Mouse (Mus musculus) urinary bladder, postnatal 36 days (tissue): Measurements from ENCODE around the gene Igf1r.
"Not testable (repeated sequence)": the region's sequence is repeated elsewhere in the genome, so short reads cannot be mapped to it uniquely, and the experiment has no call there.

Source experiments
- DNase-seq, 2 experiments: peaks; one replicate each; pipeline ENCODE4 v3.0.0; 2022; ENCODE audit warnings: low spot score in 2 of 2, mixed read lengths in 1 of 2

The Igf1r gene

GRCm38 (mm10) chr7:68265391-68265790 lies 312.8 kb downstream of the Igf1r start:
- no peak for DNase-seq

- DNase-seq, result no peak
Observed at GRCm38 (mm10) chr7:68266691-68267090, 314.1 kb downstream of the Igf1r start.

- no peak for DNase-seq
Observed at GRCm38 (mm10) chr7:68270551-68270950, 317.9 kb downstream of the Igf1r start.

- DNase-seq, result no peak
Observed at GRCm38 (mm10) chr7:68271816-68272215, 319.2 kb downstream of the Igf1r start.

GRCm38 (mm10) chr7:68272607-68273006 lies 320.0 kb downstream of the Igf1r start:
- no peak for DNase-seq

- DNase-seq, result no peak
Observed at GRCm38 (mm10) chr7:68273515-68273914, 320.9 kb downstream of the Igf1r start, which contains the start of gene Fam169b. TSS of gene Fam169b (plus strand) at chr7:68273839.

- no peak for DNase-seq
Observed at GRCm38 (mm10) chr7:68274218-68274617, 321.6 kb downstream of the Igf1r start.

- DNase-seq, result no peak
Observed at GRCm38 (mm10) chr7:68274951-68275350, 322.3 kb downstream of the Igf1r start.

GRCm38 (mm10) chr7:68275445-68275837 lies 322.8 kb downstream of the Igf1r start:
- not testable (repeated sequence) for DNase-seq

- no peak for DNase-seq
Observed at GRCm38 (mm10) chr7:68275838-68276731, 323.5 kb downstream of the Igf1r start.

- DNase-seq, result no peak
Observed at GRCm38 (mm10) chr7:68277054-68277896, 324.6 kb downstream of the Igf1r start.

GRCm38 (mm10) chr7:68277897-68278270 lies 325.3 kb downstream of the Igf1r start:
- DNase-seq, result no peak

- no peak for DNase-seq
Observed at GRCm38 (mm10) chr7:68278385-68278784, 325.8 kb downstream of the Igf1r start.

GRCm38 (mm10) chr7:68278908-68279307 lies 326.3 kb downstream of the Igf1r start:
- no peak for DNase-seq

- DNase-seq, result no peak
Observed at GRCm38 (mm10) chr7:68279481-68279880, 326.9 kb downstream of the Igf1r start.

- no peak for DNase-seq
Observed at GRCm38 (mm10) chr7:68280352-68280869, 327.8 kb downstream of the Igf1r start.

- no peak for DNase-seq
Observed at GRCm38 (mm10) chr7:68281341-68281740, 328.7 kb downstream of the Igf1r start.

GRCm38 (mm10) chr7:68282304-68283132 lies 329.9 kb downstream of the Igf1r start:
- no peak for DNase-seq

GRCm38 (mm10) chr7:68283133-68283520 lies 330.5 kb downstream of the Igf1r start:
- not testable (repeated sequence) for DNase-seq
